Mouse (Mus musculus) spleen, adult 2 months (tissue): Measurements from ENCODE around the gene Mmp28.

Experiments
- CTCF ChIP-seq: fragments of 200-500 bp; IDR thresholded peaks from 2 replicates; pipeline ENCODE4 v1.5.1; 2011; ENCODE audit warnings: mild to moderate bottlenecking, inconsistent platforms; ENCODE audit not compliant: insufficient read depth, insufficient read length, insufficient replicate concordance; ENCODE audit errors: extremely low read depth
- POLR2A ChIP-seq: fragments of 200-500 bp; IDR thresholded peaks from 2 replicates; pipeline ENCODE4 v1.6.1; 2011; ENCODE audit warnings: low read depth, low read length, inconsistent platforms

DNA sequence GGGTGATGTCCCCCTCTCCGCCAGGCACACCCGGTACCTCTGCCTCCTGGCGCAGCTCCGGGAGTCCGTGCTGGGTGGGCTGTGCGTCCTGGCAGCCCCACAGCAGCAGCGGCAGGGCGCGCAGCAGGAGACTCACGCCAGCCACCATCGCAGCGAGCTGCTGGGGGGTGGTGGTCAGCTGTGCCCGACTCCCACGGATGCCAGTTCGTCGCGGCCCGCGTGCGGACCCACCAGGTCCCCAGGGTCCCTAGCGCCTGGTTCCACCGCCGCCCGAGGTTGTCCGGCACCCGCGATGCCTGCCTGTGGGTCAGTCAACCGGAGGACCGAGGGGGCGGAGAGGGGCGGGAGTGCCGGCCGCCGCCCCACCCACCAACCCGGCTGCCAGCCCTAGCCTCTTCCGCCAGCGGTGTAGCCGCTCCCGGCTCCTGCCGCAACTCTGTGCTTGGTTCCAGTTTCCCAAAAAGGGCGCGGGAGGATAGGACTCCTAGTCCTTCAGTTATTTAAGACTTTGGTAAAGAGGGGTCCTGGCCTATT is at the start of gene Mmp28:
- TF ChIP-seq CTCF (no peak), POLR2A (no peak)
